Mouse (Mus musculus) retina, postnatal 1 day (tissue): ENCODE measurements around the gene Cmss1.

ENCODE experiments used
- DNase-seq: peaks from one replicate; pipeline ENCODE4 v3.0.0-alpha.2; 2012

Gene Cmss1

GRCm38 (mm10) chr16:57378631-57379330 lies 227.9 kb downstream of the Cmss1 start:
- DNase-seq: no peak

- no peak for DNase-seq
These were observed 231.3 kb downstream of the Cmss1 start for GRCm38 (mm10) chr16:57375248-57375837.

- DNase-seq: no peak
These were observed 234.5 kb downstream of the Cmss1 start for GRCm38 (mm10) chr16:57372156-57372555.

- no peak for DNase-seq
These were observed 236.7 kb downstream of the Cmss1 start for GRCm38 (mm10) chr16:57369846-57370496.

GRCm38 (mm10) chr16:57366941-57367694 lies 239.5 kb downstream of the Cmss1 start:
- DNase-seq: no peak

- no peak for DNase-seq
These were observed 240.5 kb downstream of the Cmss1 start for GRCm38 (mm10) chr16:57366141-57366540.

- DNase-seq: no peak
These were observed 242.2 kb downstream of the Cmss1 start for GRCm38 (mm10) chr16:57364498-57364897.

- peak; percentile 57 for DNase-seq
These were observed 243.8 kb downstream of the Cmss1 start for GRCm38 (mm10) chr16:57362679-57363401.

- DNase-seq: no peak
These were observed 245.9 kb downstream of the Cmss1 start for GRCm38 (mm10) chr16:57360785-57361184.

GRCm38 (mm10) chr16:57359251-57359650 lies 247.4 kb downstream of the Cmss1 start:
- no peak for DNase-seq

GRCm38 (mm10) chr16:57357011-57357410 lies 249.7 kb downstream of the Cmss1 start:
- no peak for DNase-seq

- DNase-seq: no peak
These were observed 250.2 kb downstream of the Cmss1 start for GRCm38 (mm10) chr16:57356454-57356853.

- DNase-seq: no peak
These were observed 252.7 kb downstream of the Cmss1 start for GRCm38 (mm10) chr16:57353932-57354331.

- DNase-seq: no peak
These were observed 253.4 kb downstream of the Cmss1 start for GRCm38 (mm10) chr16:57353166-57353721.

GRCm38 (mm10) chr16:57352751-57353150 lies 253.9 kb downstream of the Cmss1 start, which contains the start of gene Filip1l:
Filip1l (plus strand) TSS chr16:57353093.
- no peak for DNase-seq

- DNase-seq: no peak
These were observed 257.0 kb downstream of the Cmss1 start for GRCm38 (mm10) chr16:57349689-57350088.

GRCm38 (mm10) chr16:57349039-57349438 lies 257.6 kb downstream of the Cmss1 start:
- peak; percentile 28 for DNase-seq

- no peak for DNase-seq
These were observed 260.4 kb downstream of the Cmss1 start for GRCm38 (mm10) chr16:57346258-57346657.

GRCm38 (mm10) chr16:57340613-57340898 lies 266.1 kb downstream of the Cmss1 start:
- DNase-seq: peak; percentile 75

GRCm38 (mm10) chr16:57339765-57340612 lies 266.7 kb downstream of the Cmss1 start:
- DNase-seq: peak; percentile 79

GRCm38 (mm10) chr16:57336770-57337423 lies 269.8 kb downstream of the Cmss1 start:
- DNase-seq: no peak
